Mouse (Mus musculus) liver, embryonic 16.5 days (tissue): ENCODE measurements at regions not wholly inside any gene's neighbourhood (a gene's known extent, or its start where the extent isn't known, plus 50 kb on each side); places are given as distances from the start of the nearest gene placed in this dataset.
A peak's percentile ranks its signal among the peaks of the same experiment; 100 is the strongest.

Source experiments
- ATAC-seq: fragments of 200-750 bp; cut with Nextera tagmentation; 2 replicates; pipeline ENCODE4 v1.8.0; 2017; ENCODE audit warnings: low read depth, mild to moderate bottlenecking, moderate number of reproducible peaks, moderate library complexity
- H3K27ac ChIP-seq: fragments of 300-500 bp; sonication (generic); 2 replicates; pipeline ENCODE4 v1.5.1; 2014; ENCODE audit warnings: mild to moderate bottlenecking, low read length
- H3K27me3 ChIP-seq: fragments of 300-500 bp; sonication (generic); 2 replicates; pipeline ENCODE4 v1.6.1; 2014; ENCODE audit warnings: low read depth, low read length, mixed read lengths; ENCODE audit not compliant: control insufficient read depth, insufficient read depth
- H3K36me3 ChIP-seq: fragments of 300-500 bp; sonication (generic); 2 replicates; pipeline ENCODE4 v1.6.1; 2014; ENCODE audit warnings: mild to moderate bottlenecking; ENCODE audit not compliant: control insufficient read depth, insufficient read depth
- H3K4me1 ChIP-seq: fragments of 300-500 bp; sonication (generic); 2 replicates; pipeline ENCODE4 v1.6.1; 2014; ENCODE audit warnings: low read depth, low read length, mixed read lengths; ENCODE audit not compliant: control insufficient read depth
- H3K4me2 ChIP-seq: fragments of 300-500 bp; sonication (generic); 2 replicates; pipeline ENCODE4 v1.6.1; 2014; ENCODE audit warnings: low read depth, low read length, mixed read lengths
- H3K4me3 ChIP-seq: fragments of 300-500 bp; sonication (generic); 2 replicates; pipeline ENCODE4 v1.5.1; 2014; ENCODE audit warnings: low read depth, mild to moderate bottlenecking, low read length
- H3K9ac ChIP-seq: fragments of 300-500 bp; sonication (generic); 2 replicates; pipeline ENCODE4 v1.6.1; 2014; ENCODE audit warnings: low read depth, low read length
- H3K9me3 ChIP-seq: fragments of 300-500 bp; sonication (generic); replicated peaks from 2 replicates; pipeline ENCODE4 v1.6.1; 2016; ENCODE audit warnings: low read length; ENCODE audit not compliant: control insufficient read depth
- WGBS: fragments of 180-500 bp; shearing (Covaris S2); extraction: QIAGEN DNeasy Blood & Tissue Kit; methylation state at CpG from one replicate; pipeline ENCODE4 v1.1.7; 2014; ENCODE audit not compliant: insufficient replicate concordance; 5-methylcytosine and 5-hydroxymethylcytosine counted together

DNA sequence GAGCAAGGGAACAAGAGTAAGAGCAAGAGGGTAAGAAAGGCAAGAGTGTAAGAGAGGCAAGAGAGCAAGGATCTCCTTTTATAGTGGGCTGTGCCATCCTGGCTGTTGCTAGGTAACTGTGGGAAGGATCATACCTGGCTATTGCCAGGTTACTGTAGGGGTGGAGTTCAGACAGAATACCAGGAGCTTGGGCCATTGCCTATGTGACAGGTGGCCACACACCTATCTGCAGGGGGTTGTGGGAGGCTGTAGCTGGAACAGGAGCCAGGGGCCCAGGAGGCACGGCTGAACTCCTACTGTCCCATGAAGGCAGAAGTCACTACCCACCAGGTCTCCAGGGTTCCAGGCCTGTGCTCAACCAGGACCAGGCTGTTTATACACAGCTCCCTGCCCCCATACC, 1149.0 kb downstream of the 9330182O14Rik start:
- 55% methylated on average over 1 of the region's 1 CpGs for WGBS
- no peaks in the 10 kb centered on the region for H3K9me3 ChIP-seq
- no peaks in the 10 kb centered on the region for H3K4me1 ChIP-seq
- no peak for ATAC-seq
- H3K9ac ChIP-seq = no peak overlapping the region
- no peak overlapping the region for H3K4me3 ChIP-seq
- H3K27me3 ChIP-seq = no peaks in the 10 kb centered on the region
- H3K27ac ChIP-seq = no peak overlapping the region
- no peak overlapping the region for H3K4me2 ChIP-seq
- H3K36me3 ChIP-seq = no peaks in the 10 kb centered on the region

DNA sequence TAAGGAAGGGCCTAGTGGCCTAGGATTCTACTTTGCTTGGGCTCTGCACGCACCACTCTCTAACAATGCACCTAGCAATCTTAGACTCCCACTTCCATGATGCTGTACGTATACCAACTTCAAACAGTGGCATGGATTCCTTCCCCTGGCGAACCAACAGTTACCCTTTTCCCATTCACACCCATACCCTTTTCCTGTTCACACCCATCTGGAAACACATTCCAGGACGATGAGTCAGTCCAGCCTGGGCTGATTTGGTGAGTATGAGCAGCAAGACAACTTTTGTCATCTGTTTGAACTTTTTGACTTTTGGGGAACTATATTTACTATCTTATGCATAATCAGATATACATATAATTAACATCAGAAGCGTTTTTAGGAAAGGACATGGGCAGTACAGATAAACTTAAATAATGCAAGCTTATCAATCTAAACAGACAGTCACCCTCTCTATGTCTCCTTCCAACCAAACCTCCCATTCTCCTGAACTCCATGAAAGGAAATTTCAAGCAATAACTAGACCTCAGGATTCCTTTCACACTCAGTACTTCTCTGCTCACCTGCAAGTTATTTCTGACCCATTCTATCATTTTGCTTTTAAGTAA, 1152.7 kb downstream of the 9330182O14Rik start:
- WGBS = 44% methylated on average over 5 of the region's 5 CpGs
- H3K9me3 ChIP-seq = no peaks in the 10 kb centered on the region
- no peaks in the 10 kb centered on the region for H3K27me3 ChIP-seq
- H3K4me3 ChIP-seq = no peak overlapping the region
- H3K4me2 ChIP-seq = no peak overlapping the region
- no peak overlapping the region for H3K9ac ChIP-seq
- H3K27ac ChIP-seq = no peak overlapping the region
- H3K36me3 ChIP-seq = no peaks in the 10 kb centered on the region
- ATAC-seq = no peak
- H3K4me1 ChIP-seq = no peaks in the 10 kb centered on the region

DNA sequence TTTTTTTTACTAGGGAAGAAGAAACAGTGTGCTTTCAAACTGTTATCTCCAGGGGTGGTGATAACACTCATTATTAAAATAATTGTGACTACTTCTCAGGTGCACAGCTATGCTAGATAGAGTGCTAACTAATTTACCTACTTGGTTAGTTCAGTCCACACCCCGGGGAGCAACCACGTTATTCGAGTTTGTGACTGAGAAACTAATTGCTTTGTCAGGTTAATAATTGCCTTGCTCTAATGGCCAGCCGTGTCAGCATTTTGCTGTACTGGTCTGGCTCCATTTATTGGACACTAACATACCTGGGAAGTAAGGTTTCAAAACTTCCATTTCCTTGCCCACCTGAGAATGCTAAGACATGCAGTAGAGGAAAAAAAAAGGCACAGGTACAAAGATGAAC, 1163.3 kb downstream of the 9330182O14Rik start:
- Histone ChIP-seq H3K27me3 (no peaks in the 10 kb centered on the region), H3K27ac (no peak overlapping the region), H3K4me2 (no peak overlapping the region), H3K4me3 (no peak overlapping the region), H3K9me3 (no peaks in the 10 kb centered on the region), H3K4me1 (no peaks in the 10 kb centered on the region), H3K9ac (no peak overlapping the region), H3K36me3 (no peaks in the 10 kb centered on the region)
- ATAC-seq = no peak
- WGBS = 50% methylated on average over 4 of the region's 4 CpGs

DNA sequence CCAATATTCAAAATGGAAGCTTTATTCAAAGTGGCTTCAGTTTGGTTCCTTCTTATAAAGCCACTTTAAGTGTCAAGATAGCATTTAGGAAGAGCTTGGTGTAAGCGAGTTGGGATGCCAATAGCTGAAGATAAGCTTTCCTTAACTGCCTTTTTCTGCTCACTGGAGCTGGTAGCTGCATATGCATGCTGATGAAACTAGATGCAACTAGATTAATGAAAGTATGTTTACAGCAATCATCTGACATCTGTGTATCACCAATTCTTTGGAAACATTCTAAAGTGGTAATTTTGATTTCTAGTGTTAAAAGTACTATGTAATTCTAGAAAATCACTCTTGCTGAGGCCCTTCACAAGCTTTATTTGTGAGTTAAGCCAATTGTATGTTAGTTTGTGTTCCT, 1172.5 kb downstream of the 9330182O14Rik start:
- no peaks in the 10 kb centered on the region for H3K4me1 ChIP-seq
- H3K4me2 ChIP-seq = no peak overlapping the region
- no peak overlapping the region for H3K9ac ChIP-seq
- H3K27me3 ChIP-seq = no peaks in the 10 kb centered on the region
- H3K36me3 ChIP-seq = no peaks in the 10 kb centered on the region
- no peaks in the 10 kb centered on the region for H3K9me3 ChIP-seq
- H3K4me3 ChIP-seq = no peak overlapping the region
- no peak for ATAC-seq
- H3K27ac ChIP-seq = no peak overlapping the region
- 47% methylated on average over 1 of the region's 1 CpGs for WGBS

DNA sequence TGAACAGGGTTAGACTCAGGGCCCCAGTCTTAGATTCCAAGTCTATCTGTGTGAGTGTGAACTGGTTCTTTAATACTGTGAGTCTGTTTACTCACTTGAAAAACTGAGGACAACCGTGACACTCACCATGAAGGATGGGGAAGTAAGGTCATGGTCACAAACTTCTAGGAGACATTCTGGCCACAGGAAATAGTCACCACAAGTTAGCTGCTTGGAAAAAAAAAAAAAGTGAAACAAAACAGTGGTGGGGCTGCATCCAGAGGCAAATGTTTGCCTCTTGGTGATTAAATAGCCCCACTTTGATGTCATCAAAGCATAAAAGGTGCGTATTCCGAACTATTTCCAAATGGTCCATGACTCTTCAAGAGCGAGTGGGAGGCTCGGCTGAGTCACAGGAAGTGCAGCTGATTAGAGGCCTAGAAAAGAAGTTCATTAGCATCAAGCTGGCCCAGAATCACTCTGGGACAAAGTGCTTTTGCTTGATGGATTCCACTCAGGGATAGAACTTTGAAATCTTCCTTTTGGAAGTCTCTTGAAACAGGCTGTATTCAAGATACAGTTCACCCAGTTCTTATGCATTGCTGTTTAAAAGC, 1177.7 kb downstream of the 9330182O14Rik start:
- no peak overlapping the region for H3K9ac ChIP-seq
- H3K27ac ChIP-seq = no peak overlapping the region
- H3K9me3 ChIP-seq = no peaks in the 10 kb centered on the region
- no peak for ATAC-seq
- WGBS = 35% methylated on average over 5 of the region's 5 CpGs
- no peak overlapping the region for H3K4me2 ChIP-seq
- no peaks in the 10 kb centered on the region for H3K27me3 ChIP-seq
- H3K4me3 ChIP-seq = no peak overlapping the region
- H3K36me3 ChIP-seq = no peaks in the 10 kb centered on the region
- H3K4me1 ChIP-seq = no peaks in the 10 kb centered on the region

DNA sequence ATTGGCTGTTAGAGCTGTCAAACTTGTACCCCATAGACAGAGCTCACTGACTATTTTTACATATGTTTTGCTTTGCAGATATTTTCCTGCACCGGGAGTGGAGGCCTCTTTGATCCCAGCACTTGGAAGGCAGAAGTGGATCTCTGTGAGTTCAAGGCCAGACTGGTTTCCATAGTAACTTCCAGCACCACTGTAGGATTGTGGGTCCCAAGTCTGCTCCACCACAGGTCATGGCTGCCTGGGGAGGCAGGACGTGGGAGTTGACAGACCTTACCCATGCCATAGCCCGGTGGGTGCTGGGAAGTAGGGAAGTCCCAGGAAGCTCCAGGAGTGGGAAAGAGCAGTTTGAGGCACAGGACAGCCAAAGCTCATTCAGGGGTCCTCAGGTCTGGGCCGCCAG, 1180.8 kb downstream of the 9330182O14Rik start:
- Histone ChIP-seq H3K27ac (no peak overlapping the region), H3K36me3 (no peaks in the 10 kb centered on the region), H3K4me3 (no peak overlapping the region), H3K9ac (no peak overlapping the region), H3K4me1 (no peaks in the 10 kb centered on the region), H3K27me3 (no peaks in the 10 kb centered on the region), H3K9me3 (no peaks in the 10 kb centered on the region), H3K4me2 (no peak overlapping the region)
- WGBS = 62% methylated on average over 4 of the region's 4 CpGs
- ATAC-seq = no peak

DNA sequence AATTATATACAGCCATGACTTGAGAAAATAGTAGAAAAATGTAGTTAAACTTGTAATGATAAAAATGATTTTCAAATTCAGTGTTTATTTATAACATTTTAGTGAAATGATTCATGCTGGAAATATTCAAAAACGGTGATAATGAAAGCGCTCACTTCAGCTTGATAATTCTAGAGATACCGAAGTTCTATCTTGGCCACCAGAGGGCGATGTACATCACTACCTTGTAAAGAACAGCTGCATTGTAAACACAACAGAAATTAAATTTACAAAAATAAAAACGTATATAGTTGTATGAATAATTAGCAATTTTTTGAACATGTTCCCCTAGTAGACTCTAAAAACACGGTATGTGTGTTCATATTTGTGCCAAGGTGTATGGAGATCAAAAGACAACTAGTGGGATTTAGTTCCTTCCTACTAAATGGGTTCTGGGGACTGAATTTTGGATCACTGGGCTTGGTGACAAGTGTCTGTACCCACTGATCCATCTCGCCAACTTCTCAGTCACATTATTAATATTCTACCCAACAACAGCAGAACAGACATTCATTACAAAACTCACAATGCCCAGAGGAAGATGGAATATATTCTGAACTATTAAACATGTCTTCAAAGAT, 1191.6 kb downstream of the 9330182O14Rik start:
- Histone ChIP-seq H3K27ac (no peak overlapping the region), H3K4me2 (no peak overlapping the region), H3K4me3 (no peak overlapping the region), H3K9ac (no peak overlapping the region), H3K27me3 (no peaks in the 10 kb centered on the region), H3K9me3 (no peaks in the 10 kb centered on the region), H3K4me1 (no peaks in the 10 kb centered on the region), H3K36me3 (no peaks in the 10 kb centered on the region)
- 17% methylated on average over 7 of the region's 7 CpGs for WGBS
- no peak for ATAC-seq

DNA sequence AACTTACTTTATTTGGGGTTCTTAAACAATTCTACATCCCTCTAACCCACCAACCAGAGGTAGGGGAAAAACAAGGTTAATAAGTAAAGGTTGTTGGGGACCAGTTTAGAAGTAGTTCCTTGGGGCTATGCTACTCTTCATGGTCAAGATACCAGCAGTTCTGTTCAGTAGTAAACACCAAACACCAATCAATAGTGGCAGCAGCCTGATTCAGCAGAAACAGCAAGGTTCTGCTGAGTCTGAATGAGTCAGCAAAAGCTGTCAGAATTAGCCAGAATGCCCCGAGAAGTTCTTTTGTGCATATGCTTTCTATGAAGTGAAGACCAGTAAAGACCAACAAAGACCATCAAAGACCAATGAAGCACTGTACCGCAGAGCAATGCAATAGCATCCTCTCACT, 1195.1 kb downstream of the 9330182O14Rik start:
- ATAC-seq = peak; percentile 73

DNA sequence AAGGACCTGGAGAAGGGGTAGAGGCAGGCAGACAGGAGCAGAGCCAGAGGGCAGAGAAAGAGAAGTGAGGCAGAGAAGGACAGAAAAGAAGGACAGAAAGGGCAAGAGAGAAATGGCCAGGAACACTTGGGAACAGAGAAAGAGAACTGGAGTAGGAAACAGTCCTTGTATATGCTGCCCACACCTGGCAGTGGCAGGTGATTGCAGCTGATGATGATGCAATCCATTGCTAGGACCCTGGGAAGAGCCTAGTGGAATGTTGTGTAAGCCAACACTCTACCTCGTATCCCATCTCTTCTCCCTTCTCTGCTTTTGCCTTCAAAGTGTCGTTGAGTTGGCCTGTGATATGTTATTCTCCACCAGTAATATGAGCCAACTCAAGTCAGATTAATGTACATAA, 1195.9 kb downstream of the 9330182O14Rik start:
- Histone ChIP-seq H3K4me3 (no peak overlapping the region), H3K4me2 (no peak overlapping the region), H3K27me3 (no peaks in the 10 kb centered on the region), H3K9ac (no peak overlapping the region), H3K9me3 (no peaks in the 10 kb centered on the region), H3K27ac (no peak overlapping the region), H3K36me3 (no peaks in the 10 kb centered on the region), H3K4me1 (no peaks in the 10 kb centered on the region)
- ATAC-seq = 0 out of 2 replicates have a peak, but pooled peaks have one; percentile 24
- 9% methylated on average over 2 of the region's 2 CpGs for WGBS

More for the DNA sequence above, 1195.1 kb downstream of the 9330182O14Rik start:
- Histone ChIP-seq H3K4me1 (no peaks in the 10 kb centered on the region), H3K9me3 (no peaks in the 10 kb centered on the region), H3K4me2 (no peak overlapping the region), H3K27me3 (no peaks in the 10 kb centered on the region), H3K27ac (peak overlapping the region; percentile 44; the same call in 1 of the 2 replicates), H3K36me3 (no peaks in the 10 kb centered on the region), H3K9ac (no peak overlapping the region), H3K4me3 (no peak overlapping the region)
- WGBS = 41% methylated on average over 2 of the region's 2 CpGs
